Mouse (Mus musculus) intestine, postnatal 0 days (tissue): ENCODE results near the gene Mink1. TPM values are rescaled to one million over a fixed set of nuclear protein-coding genes. Genes with fewer than 3 reads are reported as not detected.

ENCODE experiments used
- ATAC-seq: fragments of 200-750 bp; cut with Nextera tagmentation; 2 replicates; pipeline ENCODE4 v1.8.0; 2017; ENCODE audit warnings: mild to moderate bottlenecking, moderate TSS enrichment, moderate library complexity
- H3K27ac ChIP-seq: fragments of 300-500 bp; sonication (generic); 2 replicates; pipeline ENCODE4 v1.5.1; 2014; ENCODE audit warnings: mild to moderate bottlenecking, low read depth, low read length, moderate library complexity
- H3K27me3 ChIP-seq: fragments of 300-500 bp; sonication (generic); replicated peaks from 2 replicates; pipeline ENCODE4 v1.6.1; 2014; ENCODE audit warnings: low read length, mixed read lengths; ENCODE audit not compliant: control insufficient read depth, insufficient read depth
- H3K36me3 ChIP-seq: fragments of 300-500 bp; sonication (generic); 2 replicates; pipeline ENCODE4 v1.6.1; 2014; ENCODE audit warnings: mild to moderate bottlenecking, moderate library complexity; ENCODE audit not compliant: control insufficient read depth, insufficient read depth
- H3K4me1 ChIP-seq: fragments of 300-500 bp; sonication (generic); replicated peaks from 2 replicates; pipeline ENCODE4 v1.6.1; 2014; ENCODE audit warnings: antibody characterized with exemption, low read length, mixed read lengths; ENCODE audit not compliant: control insufficient read depth, insufficient read depth
- H3K4me2 ChIP-seq: fragments of 300-500 bp; sonication (generic); replicated peaks from 2 replicates; pipeline ENCODE4 v1.6.1; 2014; ENCODE audit warnings: low read depth, mild to moderate bottlenecking, moderate library complexity
- H3K4me3 ChIP-seq: fragments of 300-500 bp; sonication (generic); 2 replicates; pipeline ENCODE4 v1.5.1; 2014; ENCODE audit warnings: low read depth, low read length
- H3K9ac ChIP-seq: fragments of 300-500 bp; sonication (generic); 2 replicates; pipeline ENCODE4 v1.6.1; 2014; ENCODE audit warnings: mild to moderate bottlenecking, low read depth, low read length
- H3K9me3 ChIP-seq: fragments of 300-500 bp; sonication (generic); 2 replicates; pipeline ENCODE4 v1.6.1; 2016; ENCODE audit warnings: mixed run types; ENCODE audit not compliant: control insufficient read depth
- CTCF ChIP-seq: sonication (generic); IDR thresholded peaks from 2 replicates; pipeline ENCODE4 v1.5.1; 2016; ENCODE audit warnings: low read depth, mild to moderate bottlenecking, control low read depth, antibody characterized with exemption, moderate library complexity
- WGBS: fragments of 180-500 bp; shearing (Covaris S2); extraction: QIAGEN DNeasy Blood & Tissue Kit; methylation state at CpG from one replicate; pipeline ENCODE4 v1.1.7; 2014; 5-methylcytosine and 5-hydroxymethylcytosine counted together
- polyA plus RNA-seq: library from polyadenylated mRNA; unstranded; fragments of >200 nt; fragmentation: Nextera tagmentation; extraction: Ambion mirVana; gene quantifications from 2 replicates; pipeline ENCODE4 v1.2.1, GENCODE M21; 2015

Mink1 gene
- polyA plus RNA-seq, 1 experiment from 2014 or later: 5.8 TPM

- no peak overlapping the region for H3K9ac ChIP-seq
- 60% methylated on average over 2 of the region's 2 CpGs for WGBS
Measured at GRCm38 (mm10) chr11:70628431-70628830, 65.8 kb downstream of the Mink1 start.

GRCm38 (mm10) chr11:70629557-70629956, 66.9 kb downstream of the Mink1 start:
- peak; percentile 63 for TF ChIP-seq CTCF
- no peak overlapping the region for H3K27ac ChIP-seq
- ATAC-seq: no peak

More at GRCm38 (mm10) chr11:70628431-70628830, 65.8 kb downstream of the Mink1 start:
- Histone ChIP-seq H3K9me3 (no peaks in the 10 kb centered on the region), H3K27ac (no peak overlapping the region), H3K4me1 (0 out of 2 replicates have a peak, but pooled peaks cover 2% of the 10 kb centered on the region), H3K27me3 (no peaks in the 10 kb centered on the region), H3K4me3 (no peak overlapping the region), H3K36me3 (no peaks in the 10 kb centered on the region), H3K4me2 (no peak overlapping the region)
- ATAC-seq: no peak
- no peak for TF ChIP-seq CTCF

GRCm38 (mm10) chr11:70630129-70630528, 67.4 kb downstream of the Mink1 start:
- no peaks in the 10 kb centered on the region for H3K36me3 ChIP-seq
- 49% methylated on average over 7 of the region's 7 CpGs for WGBS

More at GRCm38 (mm10) chr11:70629557-70629956, 66.9 kb downstream of the Mink1 start:
- Histone ChIP-seq H3K36me3 (no peaks in the 10 kb centered on the region), H3K4me3 (no peak overlapping the region), H3K4me1 (0 out of 2 replicates have a peak, but pooled peaks cover 2% of the 10 kb centered on the region), H3K4me2 (no peak overlapping the region), H3K27me3 (no peaks in the 10 kb centered on the region), H3K9me3 (no peaks in the 10 kb centered on the region), H3K9ac (no peak overlapping the region)
- 43% methylated on average over 5 of the region's 5 CpGs for WGBS

GRCm38 (mm10) chr11:70635601-70636000, 72.9 kb downstream of the Mink1 start:
- H3K9me3 ChIP-seq: no peaks in the 10 kb centered on the region
- H3K27ac ChIP-seq: no peak overlapping the region
- no peak overlapping the region for H3K4me3 ChIP-seq
- no peaks in the 10 kb centered on the region for H3K27me3 ChIP-seq
- H3K4me2 ChIP-seq: no peak overlapping the region
- no peaks in the 10 kb centered on the region for H3K4me1 ChIP-seq
- WGBS: 83% methylated on average over 4 of the region's 4 CpGs
- H3K9ac ChIP-seq: no peak overlapping the region
- no peak for TF ChIP-seq CTCF
- no peak for ATAC-seq
- H3K36me3 ChIP-seq: no peaks in the 10 kb centered on the region

More at GRCm38 (mm10) chr11:70630129-70630528, 67.4 kb downstream of the Mink1 start:
- no peak for TF ChIP-seq CTCF
- Histone ChIP-seq H3K27ac (peak overlapping the region; percentile 22; the same call in 1 of the 2 replicates), H3K9me3 (no peaks in the 10 kb centered on the region), H3K4me3 (no peak overlapping the region), H3K27me3 (no peaks in the 10 kb centered on the region), H3K9ac (0 out of 2 replicates have a peak overlapping the region, but pooled peaks have one; percentile 13), H3K4me1 (0 out of 2 replicates have a peak, but pooled peaks cover 2% of the 10 kb centered on the region), H3K4me2 (no peak overlapping the region)
- no peak for ATAC-seq

- Histone ChIP-seq H3K27me3 (no peaks in the 10 kb centered on the region), H3K4me2 (no peak overlapping the region), H3K4me3 (no peak overlapping the region), H3K9me3 (no peaks in the 10 kb centered on the region), H3K9ac (no peak overlapping the region), H3K4me1 (no peaks in the 10 kb centered on the region), H3K27ac (no peak overlapping the region), H3K36me3 (no peaks in the 10 kb centered on the region)
- TF ChIP-seq CTCF: no peak
- 95% methylated on average over 1 of the region's 1 CpGs for WGBS
- ATAC-seq: no peak
Measured at GRCm38 (mm10) chr11:70637764-70638163, 75.1 kb downstream of the Mink1 start.

GRCm38 (mm10) chr11:70638293-70638692, 75.6 kb downstream of the Mink1 start:
- Histone ChIP-seq H3K36me3 (no peaks in the 10 kb centered on the region), H3K27ac (no peak overlapping the region), H3K4me3 (no peak overlapping the region), H3K4me1 (no peaks in the 10 kb centered on the region), H3K4me2 (no peak overlapping the region), H3K9ac (no peak overlapping the region), H3K9me3 (no peaks in the 10 kb centered on the region), H3K27me3 (no peaks in the 10 kb centered on the region)
- ATAC-seq: no peak
- no peak for TF ChIP-seq CTCF
- WGBS: 89% methylated on average over 1 of the region's 1 CpGs
